Mouse (Mus musculus) adrenal gland, adult 18-20 months (tissue): ENCODE data around the gene Cdh16. TPM values are rescaled to one million over a fixed set of nuclear protein-coding genes. Genes with fewer than 3 reads are reported as not detected.

Experiments used
- DNase-seq, 2 experiments: peaks; one replicate each; pipeline ENCODE4 v3.0.0; 2021 to 2022; ENCODE audit warnings: low spot score in 2 of 2
- total RNA-seq, 2 experiments: library from RNA; stranded (reverse); gene quantifications; 1 replicate in 1 of 2; 2 replicates in 1 of 2; pipeline ENCODE4 v1.2.3; 2021

The Cdh16 gene
- total RNA-seq, 2 experiments from 2014 or later: 0.86 TPM; not detected in 1

DNA sequence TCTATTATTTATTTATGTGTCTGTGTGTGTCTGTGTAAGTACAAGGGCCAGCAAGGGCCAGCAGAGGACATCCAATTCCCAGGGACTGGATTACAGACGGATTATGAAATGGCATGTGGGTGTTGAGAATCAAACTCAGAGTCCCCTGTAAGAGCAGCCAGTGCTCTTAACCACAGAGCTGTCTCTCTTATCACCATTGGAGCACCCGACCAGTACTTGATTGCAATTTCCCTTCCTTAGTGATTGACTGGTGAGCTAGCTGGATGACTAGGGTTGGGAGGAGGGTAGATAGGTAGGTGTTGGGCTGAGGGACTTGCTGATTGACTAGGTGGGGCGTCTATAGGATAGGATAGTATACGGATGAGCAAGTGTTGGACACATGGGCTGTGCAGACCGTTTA lies 3.4 kb downstream of the Cdh16 start:
- DNase-seq: no peak

DNA sequence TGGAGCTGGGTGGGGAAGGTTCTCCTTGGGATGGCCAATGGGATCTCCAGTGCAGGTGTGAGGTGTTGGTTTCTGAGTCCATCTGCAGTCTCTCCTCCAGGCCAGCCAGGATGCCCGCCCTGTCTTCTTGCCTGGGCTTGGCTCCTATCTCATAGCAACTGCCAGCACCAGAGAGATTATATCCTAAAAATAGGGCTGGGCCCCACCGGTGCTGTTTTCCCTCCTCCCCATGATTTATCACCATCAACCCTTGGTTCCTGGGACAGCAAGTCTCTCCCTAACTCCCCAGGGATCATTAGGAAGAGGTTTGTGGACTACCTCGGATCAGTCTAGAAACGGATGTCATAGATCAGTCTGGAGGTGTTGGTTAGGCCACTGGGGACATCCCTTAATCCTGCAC lies 11.1 kb downstream of the Cdh16 start:
- no peak for DNase-seq

DNA sequence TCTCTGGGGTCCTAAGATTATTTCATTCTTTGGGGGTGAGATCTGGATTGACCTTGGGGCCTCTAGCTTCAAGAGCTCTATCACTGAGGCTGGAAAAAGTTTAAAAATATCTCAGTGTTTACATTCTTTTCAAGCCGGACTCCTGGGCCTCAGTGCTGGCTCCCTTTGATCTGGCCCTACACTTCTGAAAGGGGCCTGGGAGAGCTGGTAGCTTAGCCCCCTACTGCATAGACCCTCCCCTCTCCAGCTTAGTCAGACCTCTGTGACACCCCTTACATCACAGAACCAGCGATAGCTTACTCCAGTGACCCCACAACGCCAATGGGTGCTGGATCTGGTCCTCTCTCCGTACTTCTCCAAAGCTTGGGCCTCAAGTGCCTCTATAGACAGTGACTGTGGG lies 12.6 kb downstream of the Cdh16 start:
- no peak for DNase-seq

DNA sequence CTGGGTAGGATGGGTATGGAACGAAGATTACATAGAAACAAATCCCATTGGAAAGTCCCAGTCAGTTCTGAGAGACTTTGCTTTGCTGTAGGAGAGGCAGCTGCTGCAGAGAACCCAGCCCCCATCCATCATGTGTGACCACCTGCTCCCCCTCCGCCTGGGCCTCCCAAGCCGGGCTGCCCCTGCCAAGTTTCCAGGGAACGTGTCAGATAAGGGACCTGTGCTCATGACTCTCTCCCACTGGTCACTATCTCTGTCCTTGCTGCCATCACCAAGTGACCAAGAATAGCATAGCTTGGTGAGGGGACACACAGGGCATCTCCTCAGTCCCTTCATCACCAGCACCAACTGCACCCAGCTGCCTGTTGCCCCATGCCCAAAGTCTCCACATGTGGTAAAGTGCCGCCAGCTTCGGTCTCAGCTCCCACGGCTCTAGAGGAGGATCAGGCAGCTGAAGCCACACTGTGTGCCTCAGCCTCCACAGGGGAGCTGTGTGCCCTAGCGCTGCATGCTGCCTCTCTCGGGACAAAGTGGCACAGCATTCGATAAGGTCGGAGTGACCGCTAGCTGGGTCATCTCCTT lies 13.9 kb downstream of the Cdh16 start:
- no peak for DNase-seq

DNA sequence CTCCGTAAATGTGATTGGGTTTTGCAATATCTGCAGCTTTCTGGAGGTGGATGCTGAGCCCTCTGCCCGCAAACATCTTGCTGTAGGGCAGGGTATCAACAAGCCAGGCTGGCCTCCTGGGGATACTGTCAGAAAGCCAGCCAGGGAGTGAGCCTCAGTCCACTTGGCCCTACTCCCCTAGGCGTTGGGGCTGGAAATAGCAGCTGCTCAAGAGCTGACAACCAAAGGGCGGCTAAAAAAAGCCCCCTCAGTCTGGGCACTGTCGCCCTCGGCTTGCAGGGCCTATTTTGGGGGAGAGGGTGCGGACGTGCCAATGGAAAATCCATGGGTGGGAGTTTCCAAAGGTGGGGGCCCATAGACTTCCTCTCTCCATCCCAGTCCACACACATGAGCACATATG lies 15.0 kb downstream of the Cdh16 start:
- no peak for DNase-seq

DNA sequence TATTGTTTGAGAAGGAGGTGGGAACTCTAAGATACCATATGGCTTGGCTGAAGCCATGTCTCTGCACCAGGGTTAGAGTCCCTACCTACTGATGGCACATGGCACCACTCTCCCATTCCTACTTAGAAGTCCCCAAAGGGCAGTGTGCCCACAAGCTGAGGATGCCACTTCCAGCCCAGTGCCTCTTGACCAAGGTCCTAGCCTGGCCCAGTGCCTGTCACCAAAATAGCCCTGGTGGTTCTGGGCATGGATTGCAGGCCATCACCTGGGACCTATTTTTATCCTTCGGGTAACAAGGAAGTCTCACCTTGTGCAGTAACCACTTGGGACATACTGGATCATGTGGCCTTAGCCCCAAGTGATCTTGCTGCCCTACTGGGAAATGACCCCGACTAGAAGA lies 16.3 kb downstream of the Cdh16 start:
- DNase-seq: no peak

DNA sequence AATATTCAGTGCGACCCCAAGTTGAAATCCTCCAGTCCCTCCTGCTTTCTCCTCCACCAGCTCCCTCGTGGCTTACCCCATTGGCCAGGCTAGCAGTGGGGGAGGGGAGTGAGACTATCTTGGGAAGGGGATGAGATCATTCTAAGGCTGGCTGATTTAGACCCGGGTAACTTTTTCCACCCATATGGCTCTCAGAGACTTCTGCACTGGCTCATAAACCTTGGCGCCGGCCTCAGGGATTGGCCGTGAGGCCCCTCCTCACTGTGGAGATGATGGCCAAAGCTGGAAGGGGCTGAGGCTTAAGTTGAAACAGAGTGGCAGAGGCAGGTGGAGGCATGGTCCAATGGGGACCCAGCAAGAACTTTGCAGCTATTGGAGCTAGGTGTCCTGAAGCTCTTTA lies 17.9 kb downstream of the Cdh16 start:
- DNase-seq: no peak

DNA sequence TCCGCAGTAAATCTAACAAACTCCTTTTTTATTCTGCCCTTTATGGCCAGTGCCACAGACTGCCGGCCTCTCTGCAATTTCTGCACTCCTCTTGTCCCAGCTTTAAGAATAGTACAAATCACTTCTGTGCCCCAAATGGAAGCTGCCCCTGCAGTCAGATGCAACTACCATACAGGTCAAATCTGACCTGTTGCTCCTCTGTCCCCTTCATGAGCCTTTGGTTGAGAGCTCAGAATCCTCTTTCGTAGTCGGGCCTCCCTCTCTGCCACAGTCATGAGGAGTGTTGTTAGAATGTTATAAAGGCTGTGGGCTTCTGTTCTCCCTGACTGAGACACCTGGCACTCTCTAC lies 21.0 kb downstream of the Cdh16 start:
- DNase-seq: no peak

DNA sequence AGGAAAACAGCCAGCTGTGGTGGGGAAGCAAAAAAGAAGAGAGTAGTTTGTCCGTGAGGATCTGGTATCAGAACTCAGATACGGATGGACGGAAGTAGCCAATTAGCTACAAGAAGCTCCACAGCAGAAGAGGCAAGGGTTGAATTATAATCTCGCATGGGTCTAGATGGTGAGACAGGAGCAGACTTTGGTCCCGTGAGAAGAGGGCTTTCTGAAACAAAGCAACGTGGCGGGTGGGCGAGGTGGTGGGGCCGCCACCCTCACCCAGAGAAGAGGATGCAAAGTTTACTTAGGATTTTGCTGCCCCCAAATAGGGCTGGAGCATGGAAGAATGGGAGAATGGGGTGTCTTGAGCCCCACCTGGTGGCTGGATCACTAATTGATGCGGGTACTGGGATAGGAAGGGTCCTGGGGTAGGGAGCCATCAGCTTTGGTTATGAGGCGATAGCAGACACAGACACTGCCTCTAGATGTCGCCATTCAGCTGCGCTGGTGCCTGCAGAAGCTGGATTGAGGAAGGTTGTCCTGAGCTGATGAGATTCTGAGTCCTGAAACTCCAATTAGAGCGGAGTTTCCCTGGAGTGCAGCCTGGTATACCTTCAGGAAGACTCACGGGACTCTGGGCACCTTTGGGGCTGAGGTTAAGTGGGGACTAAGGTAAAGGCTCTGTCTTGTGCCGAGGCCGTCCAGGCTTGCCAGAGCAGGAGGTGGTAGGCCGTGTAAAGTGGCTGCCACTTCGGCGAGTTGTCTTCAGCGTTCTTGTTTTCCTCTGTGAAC lies 21.5 kb downstream of the Cdh16 start:
- DNase-seq: peak; percentile 74 to 77

DNA sequence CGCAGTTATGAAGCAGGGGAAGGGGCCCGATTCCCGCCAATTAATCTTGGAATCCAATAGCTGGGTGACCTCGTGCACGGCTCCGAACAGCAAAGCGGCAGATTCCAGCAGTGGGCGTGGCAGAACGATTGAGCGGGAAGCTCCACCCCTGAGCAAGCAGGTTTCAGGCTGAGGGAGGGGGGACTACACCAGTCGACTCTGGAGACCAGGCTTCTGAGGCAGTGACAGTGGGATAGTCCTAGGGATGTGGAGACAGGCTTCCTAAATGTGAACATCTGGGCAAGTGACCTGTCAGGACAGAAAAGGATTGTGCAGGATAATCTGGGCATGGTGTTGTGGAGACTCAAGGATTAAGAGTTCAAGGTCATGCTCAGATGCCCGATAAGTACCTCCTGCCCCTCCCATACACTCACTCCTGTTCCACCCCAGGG lies 22.2 kb downstream of the Cdh16 start:
- no peak for DNase-seq

DNA sequence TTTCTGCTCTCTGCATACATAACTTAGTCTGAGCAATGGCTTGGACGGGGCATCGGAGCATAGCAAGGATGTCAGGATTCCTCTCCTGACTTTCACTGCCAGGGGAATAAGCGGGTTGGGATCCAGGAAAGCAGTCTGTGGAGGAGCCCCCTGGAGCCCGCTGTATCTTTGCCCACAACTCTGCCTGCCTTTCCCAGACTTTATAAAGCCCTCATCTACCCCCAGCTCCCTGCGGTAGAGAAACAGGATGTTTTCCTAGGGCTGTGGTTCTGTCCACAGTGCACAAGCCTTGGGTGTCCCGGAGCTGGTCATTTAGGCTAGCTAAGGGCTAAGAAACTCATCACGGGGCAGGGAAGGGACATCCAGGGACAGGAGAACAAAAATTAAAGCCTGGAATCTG lies 22.8 kb downstream of the Cdh16 start:
- DNase-seq: no peak

DNA sequence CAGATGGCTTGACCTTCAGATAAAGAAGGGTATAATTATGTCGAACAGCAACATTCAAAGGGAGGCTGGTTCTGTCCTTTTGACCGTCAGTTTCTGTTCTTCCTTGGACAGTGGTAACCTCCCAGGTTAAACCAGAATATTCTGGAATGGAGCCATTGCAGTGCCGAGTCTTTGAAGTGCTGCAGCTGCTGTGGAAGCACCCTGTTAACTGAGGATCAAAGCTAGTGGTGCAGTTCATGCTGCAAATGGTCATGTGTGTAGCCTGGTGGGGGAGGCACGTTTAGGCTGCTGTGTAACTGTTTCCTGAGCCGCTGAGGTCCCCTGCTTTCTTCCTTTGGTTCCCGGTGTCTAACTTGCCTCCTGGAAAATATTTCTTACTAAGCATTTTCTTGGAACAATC lies 25.7 kb downstream of the Cdh16 start:
- no peak for DNase-seq

DNA sequence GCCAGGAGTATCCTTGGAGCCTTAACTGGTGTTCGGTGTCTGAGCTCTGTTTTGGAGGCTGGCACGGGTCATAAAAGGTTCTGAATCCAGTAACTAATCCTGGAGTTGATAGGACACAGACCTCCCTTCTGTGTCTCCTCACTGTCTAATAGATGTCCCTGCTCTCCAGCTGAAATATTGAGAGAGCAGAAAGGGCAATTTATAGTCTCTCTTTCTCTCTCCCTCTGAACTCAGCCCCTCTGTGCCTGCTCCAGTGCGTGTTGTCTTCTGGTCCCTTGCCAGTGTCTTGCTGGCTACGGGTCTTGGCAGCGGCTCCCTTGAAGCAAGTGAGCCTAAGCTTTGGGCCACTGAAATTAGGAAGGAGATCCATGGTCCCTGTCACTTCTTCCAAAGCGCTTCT lies 26.5 kb downstream of the Cdh16 start:
- no peak for DNase-seq

DNA sequence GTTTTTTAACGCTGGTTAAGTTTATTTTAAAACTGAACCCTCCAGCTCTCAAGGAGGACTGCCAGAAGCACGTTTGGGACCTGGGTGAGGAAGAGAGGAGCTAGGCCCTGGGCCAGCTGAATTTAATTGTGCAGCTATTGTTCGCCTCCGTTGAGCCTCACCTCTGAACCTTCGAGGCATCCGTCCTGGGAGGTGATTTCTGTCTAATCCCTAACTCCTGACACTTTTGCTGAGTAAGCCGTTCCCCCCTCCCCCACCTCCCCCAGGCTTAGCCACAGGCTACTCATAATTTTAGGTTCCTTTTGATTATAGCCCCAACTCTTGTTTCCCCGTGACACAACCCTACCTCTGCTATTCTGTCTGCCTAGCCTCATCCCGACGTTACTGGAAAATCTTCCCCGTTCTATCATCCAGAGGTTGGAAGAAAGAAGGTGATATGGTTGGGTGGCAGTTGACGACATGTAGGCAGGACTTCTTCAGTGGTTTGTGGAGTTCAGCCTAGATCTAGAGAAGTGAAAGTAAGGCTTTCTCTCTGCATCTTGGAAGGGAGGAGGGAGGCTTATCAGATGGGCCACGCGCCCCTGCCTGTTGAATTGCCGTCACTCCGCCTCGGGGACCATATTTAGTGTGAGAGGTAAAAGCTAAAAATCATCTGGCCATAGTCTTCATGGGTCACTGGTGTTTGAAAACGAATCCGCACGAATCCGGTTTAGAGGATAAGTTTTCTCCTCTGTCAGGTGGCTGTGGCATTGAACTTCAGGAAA lies 28.2 kb downstream of the Cdh16 start:
- no peak for DNase-seq

DNA sequence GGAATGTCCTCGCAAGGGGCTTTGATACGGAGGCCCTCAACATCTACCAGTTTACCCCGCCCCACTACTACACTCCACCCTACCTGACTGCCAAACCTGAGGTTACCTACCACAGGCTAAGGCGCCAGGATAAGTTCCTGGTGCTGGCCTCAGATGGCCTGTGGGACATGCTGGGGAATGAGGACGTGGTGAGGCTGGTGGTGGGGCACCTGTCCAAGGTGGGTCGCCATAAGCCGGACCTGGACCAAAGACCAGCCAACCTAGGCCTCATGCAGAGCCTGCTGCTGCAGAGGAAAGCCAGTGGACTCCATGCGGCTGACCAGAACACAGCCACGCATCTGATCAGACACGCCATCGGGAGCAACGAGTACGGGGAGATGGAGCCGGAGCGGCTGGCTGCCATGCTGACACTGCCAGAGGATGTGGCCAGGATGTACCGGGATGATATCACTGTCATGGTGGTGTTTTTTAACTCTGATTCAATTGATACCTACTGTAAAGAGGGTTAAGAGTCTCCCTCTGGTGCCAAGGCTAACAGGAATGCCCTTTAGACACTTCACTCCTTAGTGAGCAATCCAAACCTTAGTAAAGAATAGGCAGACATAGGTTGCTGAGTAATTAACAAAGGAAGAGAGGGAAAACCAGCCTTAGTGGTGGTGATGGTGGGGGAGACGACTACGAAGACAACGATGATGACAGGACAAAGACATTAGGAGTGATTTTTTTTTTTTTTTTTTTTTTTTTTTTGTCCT lies 29.4 kb downstream of the Cdh16 start:
- DNase-seq: no peak

DNA sequence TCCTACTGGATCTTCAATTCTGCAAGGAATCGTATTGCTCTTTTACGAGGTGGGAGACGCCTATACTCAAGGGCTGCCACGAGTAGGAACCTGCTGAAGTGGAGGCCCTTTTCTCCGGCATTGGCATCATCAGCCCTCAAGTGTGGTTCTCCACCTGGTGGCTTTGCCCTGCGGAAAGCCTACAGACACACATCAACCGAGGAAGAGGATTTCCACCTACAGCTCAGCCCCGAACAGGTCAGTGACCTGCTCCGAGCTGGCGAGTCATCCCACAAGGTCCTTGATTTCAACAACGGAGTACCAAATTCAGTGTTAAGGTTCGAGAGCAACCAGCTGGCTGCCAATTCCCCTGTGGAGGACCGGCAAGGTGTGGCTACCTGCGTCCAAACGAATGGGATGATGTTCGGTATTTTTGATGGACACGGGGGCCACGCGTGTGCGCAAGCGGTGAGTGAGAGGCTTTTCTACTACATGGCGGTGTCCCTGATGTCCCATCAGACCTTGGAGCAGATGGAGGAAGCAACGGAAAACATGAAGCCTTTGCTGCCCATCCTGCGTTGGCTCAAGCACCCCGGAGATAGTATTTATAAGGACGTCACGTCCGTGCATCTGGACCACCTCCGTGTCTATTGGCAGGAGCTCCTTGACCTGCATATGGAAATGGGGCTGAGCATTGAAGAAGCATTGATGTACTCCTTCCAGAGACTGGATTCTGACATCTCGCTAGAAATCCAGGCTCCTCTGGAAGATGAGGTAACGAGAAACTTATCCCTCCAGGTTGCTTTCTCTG lies 30.5 kb downstream of the Cdh16 start:
- DNase-seq: no peak

DNA sequence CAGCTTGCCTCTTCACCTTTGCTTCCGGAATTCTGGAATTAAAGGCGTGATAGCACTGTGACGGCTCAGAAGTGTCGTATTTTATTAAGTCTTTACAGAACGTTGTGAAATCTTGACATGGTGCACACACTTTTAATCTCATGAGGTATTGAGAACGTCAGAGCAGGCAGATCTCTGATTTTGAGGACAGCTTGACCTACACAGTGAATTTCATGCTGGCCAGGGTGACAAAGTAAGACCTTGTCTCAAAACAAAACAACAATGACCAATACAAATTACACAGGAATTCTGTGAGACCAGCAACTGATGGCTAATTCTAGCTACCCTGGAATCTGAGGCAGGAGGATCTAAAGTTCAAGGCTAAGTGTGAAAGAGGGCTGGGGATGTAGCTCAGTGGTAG lies 31.6 kb downstream of the Cdh16 start:
- DNase-seq: no peak

DNA sequence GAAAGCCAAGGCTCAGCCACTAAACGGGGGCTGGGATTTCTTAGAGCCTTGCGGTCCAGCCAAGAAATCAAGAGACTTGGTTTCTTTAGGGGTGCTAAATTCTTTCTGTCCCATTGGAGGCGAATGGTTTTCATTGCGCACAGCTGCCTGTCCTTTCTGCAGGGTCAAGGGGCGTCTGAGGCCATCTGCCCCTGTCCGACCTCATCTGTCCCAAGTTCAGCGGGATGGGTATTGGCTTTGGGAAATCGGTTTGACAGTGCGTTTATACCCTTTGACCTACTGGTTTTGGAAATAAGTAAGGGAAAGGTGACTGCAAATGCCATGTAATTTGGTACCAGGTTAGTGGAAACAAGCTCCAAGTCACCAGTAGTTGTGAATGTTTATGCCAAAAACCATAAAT lies 32.3 kb downstream of the Cdh16 start:
- DNase-seq: no peak

DNA sequence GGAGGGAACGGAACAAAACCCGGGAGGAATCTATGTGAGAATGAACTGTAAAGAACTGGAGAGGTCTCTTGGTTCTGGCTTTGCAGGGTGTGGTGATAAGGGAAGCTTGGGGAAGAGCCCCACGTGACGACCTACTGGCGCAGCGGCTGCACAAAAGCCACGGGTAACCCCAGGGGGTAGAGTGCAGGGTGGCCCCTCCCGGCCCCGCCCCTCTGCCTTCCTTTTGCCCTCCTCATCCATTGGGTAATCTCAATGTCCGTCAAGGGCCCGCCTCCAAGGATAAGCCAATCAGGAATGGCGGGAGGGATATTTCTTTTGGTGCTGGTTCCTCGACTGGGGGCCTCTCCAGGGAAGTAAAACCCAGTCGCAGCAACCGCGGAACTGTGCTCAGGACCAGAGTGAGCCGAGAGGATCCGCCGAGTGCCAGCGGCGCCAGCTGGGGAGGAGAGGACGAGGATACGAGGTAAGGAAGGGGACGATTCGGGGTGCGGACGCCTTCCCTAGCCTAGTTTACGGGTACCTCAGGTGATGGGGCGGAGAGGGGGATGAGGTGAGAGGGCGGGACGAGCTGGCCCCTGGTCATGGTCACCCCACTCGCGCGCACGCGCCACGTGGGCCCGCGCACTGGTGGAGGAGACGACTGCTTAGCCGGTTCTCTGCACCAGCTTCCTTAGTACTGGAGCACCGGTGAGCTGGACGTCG lies 32.9 kb downstream of the Cdh16 start, which contains the start of gene Pdp2:
TSS of gene Pdp2 (plus strand) at position 319 of the 702 bp plus-strand sequence.
- peak; percentile 85 to 92 for DNase-seq

DNA sequence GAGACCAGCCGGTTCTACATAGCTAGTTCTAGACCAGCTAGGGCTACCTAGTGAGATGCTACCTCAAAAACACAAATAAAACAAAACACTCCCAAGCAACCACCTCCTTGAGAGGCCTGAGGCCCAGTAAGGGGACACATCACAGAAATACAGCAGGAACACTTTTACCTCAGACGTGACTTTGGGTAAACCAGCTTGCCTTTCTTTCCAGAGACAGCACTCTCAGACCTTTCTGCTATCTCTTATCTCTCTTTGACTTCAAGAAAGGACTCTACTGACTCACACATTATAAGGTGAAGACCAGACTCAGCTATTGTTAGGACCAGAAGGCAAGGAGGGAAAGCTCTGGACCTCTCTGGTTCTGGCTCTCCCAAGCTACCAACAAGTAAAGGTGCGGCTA lies 33.9 kb downstream of the Cdh16 start:
- no peak for DNase-seq
